Mouse (Mus musculus) ES-E14 (cell line): ENCODE data around the gene Brf1. TPM values are rescaled to one million over a fixed set of nuclear protein-coding genes. Genes with fewer than 3 reads are reported as not detected.

Experiments
- DNase-seq: peaks from one replicate; pipeline ENCODE4 v3.0.0-alpha.2; 2013; ENCODE audit warnings: low read depth, low spot score
- H3K27ac ChIP-seq: 2 replicates; pipeline ENCODE4 v1.5.1; 2012; ENCODE audit warnings: low read depth, mild to moderate bottlenecking, low read length, moderate library complexity, mixed read lengths; ENCODE audit not compliant: poor library complexity, insufficient read depth, severe bottlenecking
- H3K36me3 ChIP-seq: 2 replicates; pipeline ENCODE4 v1.6.1; 2012; ENCODE audit warnings: mild to moderate bottlenecking, low read length, moderate library complexity, mixed read lengths; ENCODE audit not compliant: control insufficient read depth, poor library complexity, insufficient read depth, severe bottlenecking
- H3K4me1 ChIP-seq, 2 experiments: fragments of 150-350 bp in 1 of 2; sonication (generic) in 1 of 2; 2 replicates each; pipeline ENCODE4 v1.6.1; 2012; ENCODE audit warnings: low read length in 2 of 2, mild to moderate bottlenecking in 1 of 2, mixed read lengths in 1 of 2; ENCODE audit not compliant: control insufficient read depth in 2 of 2, insufficient read depth in 2 of 2, poor library complexity in 1 of 2
- H3K4me3 ChIP-seq, 2 experiments: fragments of 150-350 bp in 1 of 2; sonication (generic) in 1 of 2; 2 replicates each; pipeline ENCODE4 v1.5.1; 2012; ENCODE audit warnings: low read length in 2 of 2, low read depth in 1 of 2, mild to moderate bottlenecking in 1 of 2, mixed read lengths in 1 of 2; ENCODE audit not compliant: insufficient read depth in 1 of 2, poor library complexity in 1 of 2, severe bottlenecking in 1 of 2
- H3K9ac ChIP-seq: 2 replicates; pipeline ENCODE4 v1.6.1; 2012; ENCODE audit warnings: low read depth, mild to moderate bottlenecking, low read length, mixed read lengths; ENCODE audit not compliant: poor library complexity, insufficient read depth, severe bottlenecking
- H3K9me3 ChIP-seq: fragments of 150-350 bp; sonication (generic); 2 replicates; pipeline ENCODE4 v1.6.1; 2012; ENCODE audit warnings: low read depth, mild to moderate bottlenecking, low read length; ENCODE audit not compliant: control insufficient read depth, insufficient read depth
- CHD2 ChIP-seq: IDR thresholded peaks from 2 replicates; pipeline ENCODE4 v1.6.1; 2014; ENCODE audit warnings: mild to moderate bottlenecking, low read depth, low read length, inconsistent platforms
- HCFC1 ChIP-seq: IDR thresholded peaks from 2 replicates; pipeline ENCODE4 v1.6.1; 2012; ENCODE audit warnings: low read length, inconsistent platforms, borderline replicate concordance; ENCODE audit not compliant: insufficient read depth
- MAFK ChIP-seq: IDR thresholded peaks from 2 replicates; pipeline ENCODE4 v1.6.1; 2014; ENCODE audit warnings: mild to moderate bottlenecking, low read depth, low read length, inconsistent platforms; ENCODE audit not compliant: insufficient read depth
- ZC3H11A ChIP-seq: IDR thresholded peaks from 2 replicates; pipeline ENCODE4 v1.6.1; 2012; ENCODE audit warnings: low read depth, mild to moderate bottlenecking, inconsistent platforms, low read length, borderline replicate concordance
- ZNF384 ChIP-seq: IDR thresholded peaks from 2 replicates; pipeline ENCODE4 v1.6.1; 2012; ENCODE audit warnings: low read depth, low read length, inconsistent platforms
- in situ Hi-C, 2 experiments: fragments of 600-800 bp; cut with MboI; formaldehyde crosslinking; loops; one replicate each; pipeline ENCODE4 v1.15.1; 2025; ENCODE audit warnings: low sequenced_read_pairs in 2 of 2, inconsistent platforms in 1 of 2; ENCODE audit not compliant: unreplicated experiment in 2 of 2
- total RNA-seq: library from RNA; depleted of rRNA; stranded (reverse); fragments of 300-350 nt; gene quantifications from 2 replicates; pipeline ENCODE4 v1.2.3, GENCODE M21; 2012

The Brf1 gene
- total RNA-seq, 1 experiment = 56.4 TPM

- Histone ChIP-seq H3K36me3 (peaks cover 47% of the 10 kb centered on the region), H3K9me3 (no peaks in the 10 kb centered on the region), H3K9ac (no peak overlapping the region), H3K4me3 (no peak overlapping the region), H3K27ac (no peak overlapping the region), H3K4me1 (peaks cover 0 to 2% of the 10 kb centered on the region in 2 experiments; a peak in 1 of 4 replicates)
- TF ChIP-seq ZC3H11A (no peak), MAFK (no peak), HCFC1 (no peak), CHD2 (no peak), ZNF384 (no peak)
- in situ Hi-C loops = no loop called here
- DNase-seq = no peak
Observed at GRCm38 (mm10) chr12:112961872-112962271, 38.6 kb downstream of the Brf1 start.

GRCm38 (mm10) chr12:112961428-112961827 lies 39.1 kb downstream of the Brf1 start:
- Histone ChIP-seq H3K9ac (no peak overlapping the region), H3K4me3 (no peak overlapping the region), H3K9me3 (no peaks in the 10 kb centered on the region), H3K27ac (no peak overlapping the region), H3K4me1 (peaks cover 0 to 2% of the 10 kb centered on the region in 2 experiments; a peak in 1 of 4 replicates), H3K36me3 (peaks cover 43% of the 10 kb centered on the region)
- in situ Hi-C loops = no loop called here
- DNase-seq = no peak
- TF ChIP-seq CHD2 = no peak
- no peak for TF ChIP-seq MAFK
- TF ChIP-seq ZNF384 = no peak
- no peak for TF ChIP-seq HCFC1
- TF ChIP-seq ZC3H11A = no peak

DNA sequence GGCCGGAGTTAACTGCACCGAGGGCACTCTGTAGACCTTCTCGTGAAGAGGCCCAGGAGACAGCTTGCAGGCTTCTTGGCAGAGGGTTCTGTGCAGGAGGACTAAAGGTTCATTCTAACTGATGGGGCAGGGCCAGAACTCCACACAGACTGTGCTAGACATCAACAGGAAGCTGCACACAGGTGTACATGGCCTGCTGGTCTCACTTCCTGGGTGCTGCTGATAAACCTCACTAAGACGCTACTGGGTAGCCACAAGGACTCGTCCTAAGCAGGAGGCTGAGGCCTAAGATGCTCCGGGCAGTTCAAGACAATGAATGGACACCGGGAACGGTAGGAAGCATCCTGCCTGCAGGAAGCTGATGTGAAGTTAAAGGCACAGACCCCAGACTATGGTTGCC lies 41.1 kb downstream of the Brf1 start:
- H3K4me1 ChIP-seq = peaks cover 0 to 2% of the 10 kb centered on the region in 2 experiments; a peak in 1 of 4 replicates
- DNase-seq = no peak
- no peak overlapping the region for H3K9ac ChIP-seq
- in situ Hi-C loops = no loop called here
- peaks cover 31% of the 10 kb centered on the region for H3K36me3 ChIP-seq
- TF ChIP-seq CHD2 = no peak
- TF ChIP-seq ZC3H11A = no peak
- TF ChIP-seq MAFK = no peak
- TF ChIP-seq HCFC1 = no peak
- no peak for TF ChIP-seq ZNF384
- no peak overlapping the region for H3K4me3 ChIP-seq
- H3K27ac ChIP-seq = no peak overlapping the region
- no peaks in the 10 kb centered on the region for H3K9me3 ChIP-seq

GRCm38 (mm10) chr12:112958303-112958702 lies 42.2 kb downstream of the Brf1 start:
- Histone ChIP-seq H3K36me3 (peaks cover 25% of the 10 kb centered on the region), H3K27ac (no peak overlapping the region), H3K4me1 (peaks cover 0 to 2% of the 10 kb centered on the region in 2 experiments; a peak in 1 of 4 replicates), H3K9ac (no peak overlapping the region), H3K9me3 (no peaks in the 10 kb centered on the region), H3K4me3 (no peak overlapping the region)
- no peak for TF ChIP-seq ZNF384
- no peak for TF ChIP-seq ZC3H11A
- no peak for TF ChIP-seq HCFC1
- no peak for TF ChIP-seq CHD2
- no peak for TF ChIP-seq MAFK
- no peak for DNase-seq
- in situ Hi-C loops = no loop called here
